Mouse (Mus musculus): ENCODE measurements around the gene Zp3.

DNA sequence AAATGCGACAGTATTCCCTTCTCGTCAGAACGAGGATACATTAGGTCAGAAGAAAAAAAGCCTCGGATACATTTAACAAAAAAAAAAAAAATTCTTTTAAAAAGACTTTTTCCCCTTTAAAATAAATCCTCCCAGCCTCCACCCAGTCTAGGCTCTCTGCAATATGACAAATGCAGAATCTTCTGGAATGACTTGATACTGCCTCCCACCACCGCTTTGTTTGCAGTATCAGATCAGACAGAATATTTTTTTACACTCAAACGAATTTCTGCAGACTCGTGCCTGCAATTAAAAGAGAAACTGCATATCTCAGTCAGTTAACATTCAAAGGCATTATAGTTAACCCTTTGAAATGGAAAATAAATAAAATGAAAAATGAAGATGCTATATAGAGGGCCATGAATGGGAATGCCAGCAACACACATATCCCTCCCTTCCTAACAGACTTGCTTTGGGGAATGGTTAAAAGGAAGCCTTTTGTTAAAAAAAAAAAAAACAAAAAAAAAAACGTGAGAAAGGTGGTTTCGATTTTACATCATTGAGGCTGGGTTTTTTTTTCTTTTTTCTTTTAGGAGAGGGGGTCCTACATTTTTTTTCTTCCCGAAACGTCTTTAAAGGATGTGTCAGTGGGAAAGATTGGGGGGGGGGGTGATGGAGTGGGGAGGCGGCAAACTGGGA, 46.5 kb upstream of the Zp3 start:
- no peak for TF ChIP-seq EP300 (IDR thresholded peaks at IDR 0.05; ENCODE audit: low read depth)
- no peak for TF ChIP-seq CTCF (IDR thresholded peaks at IDR 0.05; ENCODE audit: low read depth)
